Mouse (Mus musculus): ENCODE results near the gene Becn1.

Gene Becn1

DNA sequence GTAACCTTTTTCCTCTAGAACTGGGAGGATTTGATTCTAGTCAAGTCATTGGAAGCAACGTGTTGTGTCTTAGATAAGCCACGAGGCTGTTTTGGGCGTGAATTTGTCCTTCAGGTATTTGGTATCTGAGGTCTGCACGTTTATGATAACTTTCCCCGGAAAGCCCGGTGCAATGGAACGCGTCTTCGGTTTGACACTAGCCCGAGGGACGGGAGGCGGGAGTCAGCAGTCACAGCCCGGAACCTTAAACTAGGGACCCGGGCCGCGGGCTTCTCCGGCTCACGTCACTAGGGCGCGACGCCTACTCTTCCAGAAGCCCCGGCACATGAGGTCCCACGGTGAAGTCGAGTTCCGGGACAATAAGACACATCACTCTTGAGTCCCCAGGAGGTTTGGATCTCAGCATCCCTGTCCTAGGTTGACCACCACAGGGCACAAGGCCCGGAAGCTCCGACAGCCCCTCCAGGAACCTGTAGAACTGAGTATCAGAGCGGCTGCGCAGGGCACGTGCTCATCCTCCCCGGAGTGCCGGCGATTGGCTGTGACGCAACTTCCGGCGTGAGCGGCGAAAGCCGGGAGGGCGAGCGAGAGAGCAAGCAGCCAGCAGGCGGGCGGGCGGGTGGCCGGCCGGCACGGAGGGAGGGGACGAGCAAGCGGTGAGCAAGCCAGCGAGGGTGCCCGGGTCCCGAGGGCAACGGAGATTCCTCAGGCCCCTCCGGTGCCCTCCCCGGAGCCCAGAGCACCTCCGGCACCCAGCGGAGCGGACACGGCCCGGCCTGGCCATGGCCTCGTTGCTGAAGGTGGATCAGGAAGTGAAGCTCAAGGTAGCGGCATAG lies 13.8 kb upstream of the Becn1 start, which contains the start of gene Psme3:
Gene Psme3 (plus strand): TSS at position 549 of the 836 bp plus-strand sequence.
- DNase-seq (ENCODE audit: low spot score), result peak; percentile 89

DNA sequence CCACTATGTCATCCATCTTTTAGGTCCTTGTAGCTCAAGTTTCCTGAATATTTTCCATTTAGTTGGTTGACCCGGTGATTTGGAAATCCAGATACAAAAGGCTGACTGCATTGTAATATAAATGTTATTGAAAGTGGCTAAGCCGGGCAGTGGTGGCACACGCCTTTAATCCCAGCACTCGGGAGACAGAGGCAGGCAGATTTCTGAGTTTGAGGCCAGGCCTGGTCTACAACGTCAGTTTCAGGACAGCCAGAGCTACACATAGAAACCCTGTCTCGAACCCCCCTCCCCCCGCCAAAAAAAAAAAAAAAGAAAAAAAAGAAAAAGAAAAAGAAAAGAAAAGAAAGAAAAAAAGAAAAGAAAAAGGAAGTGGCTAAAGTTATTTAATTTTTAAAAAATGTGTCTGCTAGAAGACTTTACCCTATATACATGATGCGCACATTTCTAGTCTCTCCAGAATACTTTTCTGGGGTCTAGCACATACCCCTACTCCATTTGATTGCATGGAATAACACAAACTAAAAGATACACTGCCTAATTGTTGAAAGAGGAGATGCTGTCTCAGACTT lies 13.1 kb upstream of the Becn1 start:
- no peak for DNase-seq (ENCODE audit: low spot score)

DNA sequence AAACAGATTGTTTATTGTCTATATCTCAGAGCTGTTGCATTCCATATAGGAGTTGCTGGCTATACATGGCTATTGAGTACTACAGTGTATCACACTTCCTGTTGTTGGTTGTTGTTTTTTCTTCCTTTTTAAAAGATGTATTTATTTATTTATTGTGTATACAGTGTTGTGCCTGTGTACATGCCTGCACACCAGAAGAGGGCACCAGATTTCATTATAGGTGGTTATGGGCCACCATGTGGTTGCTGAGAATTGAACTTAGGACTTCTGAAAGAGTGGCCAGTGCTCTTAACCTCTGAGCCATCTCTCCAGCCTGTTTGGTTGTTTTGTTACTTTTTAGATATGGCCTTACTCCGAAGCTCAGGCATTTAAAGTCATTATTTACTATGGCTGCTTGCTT lies 12.5 kb upstream of the Becn1 start:
- no peak for DNase-seq (ENCODE audit: low spot score)

DNA sequence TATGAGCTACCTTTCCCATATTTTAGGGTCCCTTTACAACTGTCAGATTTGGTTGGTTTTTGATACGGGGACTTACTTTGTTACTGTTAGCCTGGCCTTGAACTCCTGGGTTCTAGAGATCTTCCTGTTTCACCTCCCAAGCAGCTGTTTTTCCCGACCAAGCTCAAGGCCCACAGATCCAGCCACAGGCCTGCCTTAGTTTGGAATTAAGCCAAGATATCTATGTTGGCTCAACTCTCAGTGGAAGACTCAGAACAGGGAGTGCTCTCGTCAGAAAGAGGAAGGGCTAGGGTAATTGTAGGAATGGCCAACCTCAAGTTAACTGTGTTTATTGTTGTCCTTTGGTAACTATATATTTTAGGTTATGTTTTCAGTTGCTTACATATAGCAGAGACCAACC lies 10.1 kb upstream of the Becn1 start:
- DNase-seq (ENCODE audit: low spot score), result no peak

DNA sequence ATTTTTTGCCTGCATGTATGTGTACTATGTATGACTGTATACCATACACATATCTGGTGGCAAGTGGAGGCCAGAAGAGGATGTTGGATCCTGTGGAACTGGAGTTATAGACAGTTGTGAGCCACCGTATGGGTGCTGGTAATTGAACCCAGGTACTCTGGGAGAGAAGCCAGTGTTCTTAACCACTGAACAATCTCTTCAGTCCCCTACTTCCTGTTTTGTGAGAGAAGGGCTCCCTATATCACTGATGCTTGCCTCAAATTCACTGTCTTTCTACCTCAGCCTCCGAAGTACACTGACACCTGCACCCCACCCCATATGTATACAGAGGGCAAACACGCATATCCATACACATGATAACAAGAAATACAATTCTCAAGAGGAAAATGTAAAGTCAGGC lies 9.0 kb upstream of the Becn1 start:
- DNase-seq (ENCODE audit: low spot score), result no peak

DNA sequence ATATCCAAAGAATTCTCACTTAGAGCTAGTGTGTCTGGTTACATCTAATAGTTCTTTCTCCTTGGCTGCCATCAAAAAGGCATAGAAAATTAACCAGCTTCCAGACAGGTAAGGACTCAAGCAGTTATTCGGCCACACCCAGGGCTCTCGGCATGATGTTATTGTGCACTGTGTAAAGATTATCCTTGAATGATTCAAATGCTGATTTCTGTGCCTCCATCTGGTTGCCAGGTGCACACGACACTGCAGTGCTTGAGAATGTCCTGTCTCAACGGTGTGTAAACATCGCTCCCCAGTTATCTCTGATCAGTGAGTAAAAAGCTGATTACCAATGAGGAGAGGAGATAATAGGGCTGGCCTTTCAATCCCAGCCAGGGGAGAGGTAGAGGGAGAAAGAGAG lies 5.7 kb upstream of the Becn1 start:
- DNase-seq (ENCODE audit: low spot score), result no peak

DNA sequence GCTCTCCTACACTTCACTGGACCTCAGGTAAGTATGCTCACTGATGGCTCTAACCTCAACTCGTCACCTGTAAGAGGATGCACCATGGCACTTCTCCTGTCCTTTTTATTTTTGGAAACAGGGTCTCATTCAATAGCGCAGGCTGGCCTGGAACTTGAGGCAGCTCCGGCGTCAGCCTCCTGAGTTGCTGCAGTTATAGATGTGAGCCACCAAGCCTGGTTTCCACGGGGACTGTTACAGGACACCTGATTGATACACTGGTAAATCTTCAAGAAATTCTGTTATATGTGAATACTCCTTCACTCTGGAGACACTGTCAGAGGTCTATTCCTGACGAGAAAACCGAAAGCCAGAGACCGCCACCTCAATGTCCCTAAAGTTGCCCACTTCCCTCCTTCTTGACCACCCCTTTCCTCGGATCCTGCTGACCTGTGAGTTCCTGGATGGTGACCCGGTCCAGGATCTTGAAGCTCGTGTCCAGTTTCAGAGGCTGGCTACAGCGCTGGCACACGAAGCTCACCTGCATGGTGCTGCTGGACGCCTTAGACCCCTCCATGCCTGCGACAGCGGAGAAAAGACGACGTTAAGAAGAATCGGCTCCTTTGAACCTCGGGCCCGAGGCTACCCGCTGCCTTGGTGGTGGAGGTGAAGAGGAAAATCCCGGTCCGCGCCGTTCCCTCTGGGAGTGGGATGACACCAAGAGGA lies 635 bp downstream of the Becn1 start:
- DNase-seq (ENCODE audit: low spot score), result no peak

DNA sequence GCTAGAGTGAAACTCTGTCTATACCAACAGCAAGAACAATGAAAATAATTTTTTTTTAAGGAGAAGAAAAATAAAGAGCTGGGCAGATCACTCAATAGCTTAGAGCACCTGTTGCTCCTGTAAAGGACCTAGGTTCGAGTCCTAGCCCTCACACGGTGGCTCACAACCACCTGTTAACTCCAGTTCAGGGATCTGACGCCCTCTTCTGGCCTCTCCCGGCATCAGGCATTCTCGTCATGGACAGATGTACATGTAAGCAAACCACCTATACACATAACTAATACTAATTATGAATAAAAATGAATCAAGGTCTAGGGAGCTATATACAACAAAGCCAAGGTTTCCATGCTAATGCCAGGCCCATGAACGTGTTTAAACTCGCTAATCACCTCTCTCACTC lies 1.2 kb downstream of the Becn1 start:
- DNase-seq (ENCODE audit: low spot score), result peak; percentile 43

DNA sequence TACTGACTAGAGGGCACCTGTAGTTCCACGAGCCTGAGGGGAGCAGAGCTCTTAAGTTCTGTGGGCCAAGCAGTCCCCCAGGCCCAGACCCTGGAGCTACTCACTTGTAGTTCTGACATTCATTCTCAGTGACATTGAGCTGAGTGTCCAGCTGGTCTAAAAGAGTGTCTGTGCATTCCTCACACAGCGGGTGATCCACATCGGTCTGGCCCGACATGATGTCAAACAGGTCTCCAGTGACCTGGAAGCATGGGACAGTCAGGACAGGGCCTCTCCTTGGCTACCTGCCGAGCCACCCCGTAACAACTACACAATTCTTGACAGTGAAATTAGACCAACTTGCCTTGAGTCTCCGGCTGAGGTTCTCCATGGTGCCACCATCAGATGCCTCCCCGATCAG lies 6.9 kb downstream of the Becn1 start:
- DNase-seq (ENCODE audit: low spot score), result no peak

DNA sequence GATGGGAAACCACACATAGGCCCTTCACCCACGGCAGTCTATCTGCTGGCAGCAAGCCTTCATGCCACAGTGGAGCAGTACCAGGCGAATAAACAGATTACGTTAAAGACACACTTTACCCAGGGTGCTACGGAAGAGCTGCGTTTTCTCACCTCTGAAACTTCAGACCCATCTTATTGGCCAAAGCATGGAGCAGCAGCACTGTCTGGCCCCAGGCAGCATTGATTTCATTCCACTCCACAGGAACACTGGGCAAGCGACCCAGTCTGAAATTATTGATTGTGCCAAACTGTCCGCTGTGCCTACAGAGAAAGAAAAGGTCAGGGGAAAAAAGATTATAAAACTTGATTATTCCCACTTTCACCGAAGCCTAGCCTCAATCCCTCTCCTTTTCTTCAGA lies 10.9 kb downstream of the Becn1 start:
- no peak for DNase-seq (ENCODE audit: low spot score)

DNA sequence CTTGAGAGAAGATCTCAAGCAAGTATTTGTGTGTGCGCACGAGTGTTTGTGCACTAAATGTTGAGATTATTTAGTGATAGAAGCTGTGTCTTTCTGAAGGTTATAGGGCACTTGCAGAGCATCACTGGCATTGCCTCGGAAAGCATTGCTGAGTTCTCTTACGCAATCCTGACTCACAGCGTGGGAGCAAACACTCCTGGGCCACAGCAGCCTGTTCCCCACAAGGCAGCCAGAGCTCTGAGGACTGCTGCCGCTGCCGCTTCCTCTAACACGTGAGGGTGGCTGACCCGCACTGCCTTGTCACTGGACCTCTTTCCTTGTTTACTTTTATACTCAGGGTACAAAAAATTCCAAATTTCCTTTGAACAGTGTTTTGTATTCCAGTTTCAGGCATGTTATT lies 14.8 kb downstream of the Becn1 start:
- DNase-seq (ENCODE audit: low spot score), result no peak

DNA sequence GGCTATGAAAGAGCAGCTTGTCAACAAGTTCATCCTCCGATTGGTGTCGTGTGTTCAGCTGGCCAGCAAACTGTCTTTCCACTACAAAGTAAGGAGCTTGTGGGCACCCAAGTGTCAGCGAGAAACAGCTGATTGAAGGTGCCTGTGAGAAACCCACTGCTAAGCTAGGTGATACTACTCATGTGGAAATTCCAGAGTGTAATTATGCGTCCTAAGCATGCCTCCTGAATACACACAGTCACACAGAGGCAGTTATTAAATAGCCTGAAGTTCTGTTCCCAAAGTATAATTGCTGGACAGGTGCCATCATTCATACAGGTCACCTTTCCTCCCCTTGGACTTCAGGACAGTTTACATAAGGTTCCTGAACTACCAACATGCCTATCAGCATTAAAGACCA lies 18.3 kb downstream of the Becn1 start:
- no peak for DNase-seq (ENCODE audit: low spot score)

DNA sequence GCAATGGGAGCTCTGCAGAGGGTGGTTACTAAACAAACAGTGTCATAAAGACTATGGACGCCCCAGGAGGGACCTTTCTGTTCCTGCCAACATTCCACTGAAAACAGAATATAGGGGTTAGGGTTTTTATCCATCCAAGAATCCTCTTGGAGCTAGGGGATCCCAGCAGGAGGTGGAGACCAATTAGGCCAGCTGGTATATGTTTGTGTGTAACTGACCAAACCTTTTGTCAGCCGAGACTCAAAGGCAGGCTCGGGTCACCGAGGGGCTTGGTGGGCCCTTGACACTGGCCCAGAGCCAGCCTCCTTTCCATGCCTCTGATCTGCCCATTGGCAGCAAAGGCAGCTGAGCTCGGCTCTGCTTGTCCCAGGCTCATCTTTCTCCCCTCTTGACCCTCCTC lies 19.2 kb downstream of the Becn1 start:
- no peak for DNase-seq (ENCODE audit: low spot score)

DNA sequence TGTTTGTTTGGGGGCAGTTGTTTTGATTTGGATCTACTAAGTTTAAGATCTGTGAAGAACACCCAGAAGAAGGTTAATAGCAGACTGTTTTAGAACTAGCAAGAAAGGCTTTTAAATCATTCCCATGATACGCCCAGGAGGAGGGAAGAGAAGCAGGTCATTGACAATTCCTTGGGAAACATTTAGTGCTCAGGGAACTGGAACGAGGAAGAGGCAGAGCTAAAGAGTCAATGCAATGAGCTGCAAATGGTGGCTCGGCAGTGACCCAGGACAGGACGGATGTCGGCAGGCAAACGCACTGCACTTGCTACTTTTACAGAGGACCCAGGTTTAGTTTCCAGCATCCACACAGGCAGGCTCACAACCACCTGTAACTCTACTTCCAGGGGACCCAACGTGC lies 21.2 kb downstream of the Becn1 start:
- no peak for DNase-seq (ENCODE audit: low spot score)

DNA sequence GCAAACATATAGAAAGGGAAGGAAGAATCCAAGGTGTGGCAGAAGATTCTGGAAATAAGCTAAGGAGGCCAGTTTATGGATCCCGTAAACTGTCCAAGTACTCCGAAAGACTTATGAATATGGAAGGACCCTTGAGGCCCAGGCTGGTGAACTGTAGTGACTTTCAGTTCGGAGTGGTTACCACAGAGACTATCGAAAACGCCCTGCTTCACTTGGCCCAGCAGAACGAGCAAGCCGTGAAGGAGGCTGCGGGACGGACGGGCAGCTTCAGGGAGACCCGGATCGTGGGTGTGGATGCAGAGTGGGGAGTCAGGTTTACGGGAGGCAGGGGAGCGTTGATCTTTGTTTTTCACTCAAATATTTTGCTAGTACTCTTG lies 22.9 kb downstream of the Becn1 start:
- DNase-seq (ENCODE audit: low spot score), result no peak

DNA sequence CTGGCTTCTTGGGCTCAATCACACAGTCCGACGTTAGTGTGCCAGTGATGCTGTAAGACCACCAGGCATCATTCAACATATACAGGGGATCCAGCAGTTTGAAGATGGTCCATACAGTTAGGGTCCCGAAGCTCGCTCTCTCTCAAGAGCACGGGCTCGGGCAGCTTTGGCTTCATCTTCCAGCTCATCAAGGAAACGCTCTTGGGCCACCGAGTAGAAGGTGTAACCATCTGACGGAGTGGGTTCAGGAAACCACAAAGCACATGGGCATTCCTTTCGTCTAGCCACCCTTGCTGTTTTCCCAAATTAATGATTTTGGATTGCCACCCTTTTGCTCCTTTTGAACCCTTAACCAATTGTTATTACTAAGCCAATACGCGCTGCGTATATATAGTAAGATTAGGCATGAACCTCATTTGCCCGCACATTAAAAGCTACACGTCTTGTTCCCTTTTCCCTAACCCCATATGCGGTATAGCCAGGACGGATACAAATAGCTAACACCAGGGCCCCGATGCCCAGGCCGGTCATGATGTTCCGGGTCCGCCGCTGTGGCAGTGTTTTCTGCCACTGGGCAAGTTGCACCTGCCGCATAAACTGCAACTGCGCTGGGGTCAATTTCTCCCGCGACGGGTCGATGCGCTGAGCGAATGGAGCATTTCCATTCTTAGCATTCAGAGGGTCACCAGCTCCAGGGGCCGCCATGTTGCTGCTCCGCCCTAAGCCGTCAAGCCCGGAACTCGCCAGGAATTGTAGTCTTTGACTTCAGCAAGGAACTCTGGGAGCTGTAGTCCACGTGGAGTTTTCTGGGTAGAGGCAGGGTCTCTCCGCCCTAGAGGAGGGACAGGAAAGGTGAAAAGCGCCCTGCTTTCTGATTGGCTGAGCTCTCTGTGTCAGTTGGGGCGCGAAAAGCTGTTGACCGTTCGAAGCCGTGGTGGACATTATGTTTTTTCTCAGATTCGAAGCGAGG lies 23.6 kb downstream of the Becn1 start, which contains the start of the genes Cntd1 and Coa3:
Gene Cntd1 (plus strand): TSS at position 790 of the 970 bp plus-strand sequence.
Gene Coa3 (minus strand): TSS at position 892 of the 970 bp plus-strand sequence.
- peak; percentile 72 for DNase-seq (ENCODE audit: low spot score)

DNA sequence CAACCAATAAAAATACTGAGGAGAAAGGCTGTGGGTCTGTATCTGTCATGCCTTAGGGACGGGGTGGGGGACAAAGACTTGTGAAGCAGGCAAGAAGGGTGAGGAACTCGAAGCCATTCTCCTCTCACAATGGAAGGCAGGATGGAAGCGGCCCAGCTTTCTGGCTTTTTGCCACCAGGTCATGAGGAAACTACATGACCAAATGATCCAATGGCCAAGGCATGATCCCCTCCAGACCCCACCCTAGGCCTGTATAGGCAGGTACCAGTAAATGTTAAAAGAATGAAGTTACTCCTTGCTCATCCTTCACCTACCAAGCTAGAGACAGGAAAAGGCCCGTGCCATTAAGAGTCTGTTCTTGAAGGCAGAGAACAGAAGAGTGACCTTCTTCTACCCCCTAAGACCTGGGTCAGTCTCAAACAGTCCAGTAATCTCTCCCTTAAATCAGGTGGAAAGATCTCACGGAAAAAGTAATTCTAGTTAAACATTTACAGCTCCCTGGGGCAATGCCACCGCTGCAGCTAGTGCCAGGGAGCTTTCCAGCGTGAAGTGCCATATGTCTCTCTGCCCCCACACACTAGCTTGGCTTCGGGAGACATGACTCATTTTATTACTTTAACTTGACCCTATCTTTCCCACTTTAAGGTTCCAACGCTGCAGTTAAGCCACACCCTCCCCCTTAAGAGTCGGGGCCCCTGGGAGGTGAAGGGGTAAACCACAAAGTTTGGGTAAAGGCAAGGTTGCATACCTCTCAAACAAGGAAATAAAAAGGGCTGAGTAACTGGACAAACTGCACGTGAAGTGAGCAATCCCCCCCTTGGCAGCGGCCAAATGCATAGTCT lies 24.5 kb downstream of the Becn1 start:
- DNase-seq (ENCODE audit: low spot score), result no peak

DNA sequence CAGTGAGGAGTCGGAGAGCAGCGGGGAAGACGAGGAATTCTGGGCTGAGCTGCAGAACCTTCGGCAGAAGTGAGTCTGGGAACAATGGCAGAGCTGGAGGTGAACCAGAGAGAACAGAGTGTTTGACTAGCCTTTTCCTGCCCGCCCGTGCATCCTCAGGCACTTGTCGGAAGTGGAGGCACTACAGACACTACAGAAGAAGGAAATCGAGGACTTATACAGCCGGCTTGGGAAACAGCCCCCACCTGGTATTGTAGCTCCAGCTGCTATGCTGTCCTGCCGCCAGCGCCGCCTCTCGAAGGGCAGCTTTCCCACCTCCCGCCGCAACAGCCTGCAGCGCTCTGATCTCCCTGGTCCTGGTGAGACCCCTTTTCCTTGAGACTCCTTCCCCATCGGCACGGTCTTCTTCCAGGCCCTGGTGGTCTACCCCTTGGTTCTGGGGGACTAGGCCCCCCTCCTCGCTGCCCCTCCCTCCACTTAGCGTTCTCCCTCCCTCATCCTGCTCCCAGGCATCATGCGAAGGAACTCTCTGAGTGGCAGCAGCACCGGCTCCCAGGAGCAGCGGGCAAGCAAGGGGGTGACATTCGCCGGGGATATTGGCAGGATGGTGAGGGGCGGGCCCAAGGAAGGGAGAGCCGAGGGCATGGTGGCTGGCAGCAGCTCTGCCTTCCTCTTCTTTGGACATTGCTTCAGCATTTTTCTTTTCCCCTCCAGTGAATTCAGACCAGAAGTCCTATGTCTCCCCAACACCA lies 25.6 kb downstream of the Becn1 start:
- DNase-seq (ENCODE audit: low spot score), result no peak

DNA sequence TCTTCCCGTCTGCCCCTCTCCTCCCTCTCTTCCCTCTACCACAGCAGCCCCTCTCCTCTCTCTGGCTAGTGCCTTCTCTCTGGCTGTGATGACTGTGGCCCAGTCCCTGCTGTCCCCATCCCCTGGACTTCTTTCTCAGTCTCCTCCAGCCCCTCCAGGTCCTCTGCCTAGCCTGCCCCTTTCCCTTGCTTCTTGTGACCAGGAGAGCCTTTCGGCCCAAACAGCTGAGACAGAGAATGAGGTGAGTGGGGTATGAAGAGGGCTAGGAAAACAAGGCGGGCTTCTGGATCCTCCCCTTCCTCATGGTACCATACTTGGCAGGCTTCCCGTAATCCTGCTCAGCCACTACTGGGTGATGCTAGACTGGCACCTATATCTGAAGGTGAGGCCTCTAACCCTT lies 26.8 kb downstream of the Becn1 start:
- no peak for DNase-seq (ENCODE audit: low spot score)

DNA sequence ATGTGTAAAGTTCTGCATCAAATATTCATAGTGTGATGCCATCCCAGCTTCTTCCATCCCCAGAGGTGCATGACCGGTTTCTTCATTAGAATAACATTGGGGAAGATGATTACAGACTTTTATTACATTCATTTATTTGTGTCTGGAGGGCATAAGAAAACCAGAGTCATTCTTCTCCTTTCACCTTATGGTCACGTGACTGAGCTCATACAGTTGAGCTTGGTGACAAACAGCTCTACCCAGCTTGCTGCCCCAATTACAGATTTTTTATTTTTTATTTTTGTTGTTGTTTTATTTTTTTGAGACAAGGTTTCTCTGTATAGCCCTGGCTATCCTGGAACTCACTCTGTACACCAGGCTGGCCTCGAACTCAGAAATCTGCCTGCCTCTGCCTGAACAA lies 29.6 kb downstream of the Becn1 start:
- no peak for DNase-seq (ENCODE audit: low spot score)

All from spleen, adult 12 weeks (tissue).